Mouse (Mus musculus): ENCODE results near the gene Pde4d. TPM values are rescaled to one million over a fixed set of nuclear protein-coding genes. Genes with fewer than 3 reads are reported as not detected.

The Pde4d gene
- polyA plus RNA-seq, 1 experiment: 33.8 TPM

DNA sequence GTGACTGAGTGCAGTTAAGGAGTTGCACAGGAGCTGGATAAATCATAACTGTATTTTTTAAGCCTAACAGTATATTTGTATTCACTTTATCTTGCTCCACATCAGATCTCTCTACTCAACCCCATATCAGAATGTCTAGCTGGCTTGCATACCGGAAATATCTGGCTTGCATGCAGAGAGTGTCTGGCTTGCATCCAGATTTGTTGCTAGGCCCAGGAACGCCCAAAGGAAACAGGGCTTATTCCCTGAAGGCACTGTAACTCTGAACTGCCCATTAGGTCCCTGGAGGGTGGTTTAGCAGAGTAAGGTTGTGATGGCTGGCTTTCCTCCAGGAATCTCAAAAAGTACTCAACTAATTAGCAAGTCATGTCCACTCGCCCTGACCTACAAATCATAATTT, 464.9 kb downstream of the Pde4d start:
- DNase-seq: no peak
- TF ChIP-seq POLR2A (IDR thresholded peaks at IDR 0.05; ENCODE audit: borderline replicate concordance, insufficient read depth, low read length) (no peak), CTCF (IDR thresholded peaks at IDR 0.05; ENCODE audit: borderline replicate concordance, insufficient read depth, low read depth, low read length) (no peak)
- Histone ChIP-seq H3K27me3 (ENCODE audit: control insufficient read depth, insufficient read depth, low read length) (no peaks in the 10 kb centered on the region), H3K27ac (ENCODE audit: insufficient read depth, low read length) (no peak overlapping the region), H3K4me3 (replicated peaks; ENCODE audit: insufficient read depth, low read depth, low read length) (no peak overlapping the region), H3K4me1 (ENCODE audit: control insufficient read depth, insufficient read depth, low read length) (no peaks in the 10 kb centered on the region; the same call in 1 of the 2 replicates)
- WGBS: 45% methylated on average over 3 of the region's 3 CpGs

DNA sequence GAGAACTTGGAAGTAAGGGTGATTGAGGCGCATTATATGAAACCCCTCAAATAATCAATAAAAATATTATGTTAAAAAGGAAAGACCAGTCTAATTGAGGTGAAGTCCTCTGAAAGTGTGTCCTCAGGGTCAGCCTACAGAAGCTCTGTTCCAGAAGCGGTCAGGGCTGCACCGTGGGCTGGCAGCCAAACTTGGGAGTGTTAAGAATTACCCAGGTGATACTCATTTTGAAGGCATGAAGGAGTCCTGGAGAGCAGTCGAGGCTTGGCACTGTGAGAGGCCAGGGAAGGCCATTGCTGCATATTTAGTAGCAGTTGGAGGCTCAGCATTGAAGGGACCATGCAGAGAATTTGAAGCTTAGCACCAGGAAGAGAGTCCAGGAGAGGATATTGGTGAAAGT, 471.4 kb downstream of the Pde4d start:
- H3K27ac ChIP-seq (ENCODE audit: insufficient read depth, low read length): no peak overlapping the region
- WGBS: 61% methylated on average over 4 of the region's 4 CpGs
- TF ChIP-seq CTCF (IDR thresholded peaks at IDR 0.05; ENCODE audit: borderline replicate concordance, insufficient read depth, low read depth, low read length) (no peak), POLR2A (IDR thresholded peaks at IDR 0.05; ENCODE audit: borderline replicate concordance, insufficient read depth, low read length) (no peak)
- DNase-seq: no peak
- H3K4me3 ChIP-seq (replicated peaks; ENCODE audit: insufficient read depth, low read depth, low read length): no peak overlapping the region
- no peaks in the 10 kb centered on the region for H3K27me3 ChIP-seq (ENCODE audit: control insufficient read depth, insufficient read depth, low read length)
- H3K4me1 ChIP-seq (ENCODE audit: control insufficient read depth, insufficient read depth, low read length): peaks cover 3% of the 10 kb centered on the region; the same call in 1 of the 2 replicates

DNA sequence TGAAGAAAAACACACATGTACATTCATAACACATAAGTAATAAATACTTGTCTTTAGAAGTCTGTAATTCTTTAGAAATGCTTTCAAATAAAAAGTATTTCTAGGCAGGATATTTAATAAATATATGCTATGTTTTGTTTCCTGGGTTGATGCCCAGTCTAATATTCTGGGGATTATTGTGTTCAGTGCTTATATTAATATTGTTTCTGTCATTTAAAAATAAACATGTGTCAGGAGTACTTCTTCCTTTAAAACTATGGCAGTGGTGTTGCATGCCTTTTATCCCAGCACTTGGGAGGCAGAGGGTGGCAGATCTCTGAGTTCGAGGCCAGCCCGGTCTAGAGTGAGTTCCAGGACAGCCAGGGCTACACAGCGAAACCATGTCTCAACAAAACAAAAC, 485.1 kb downstream of the Pde4d start:
- Histone ChIP-seq H3K4me1 (ENCODE audit: control insufficient read depth, insufficient read depth, low read length) (no peaks in the 10 kb centered on the region), H3K27me3 (ENCODE audit: control insufficient read depth, insufficient read depth, low read length) (no peaks in the 10 kb centered on the region), H3K27ac (ENCODE audit: insufficient read depth, low read length) (no peak overlapping the region), H3K4me3 (replicated peaks; ENCODE audit: insufficient read depth, low read depth, low read length) (no peak overlapping the region)
- WGBS: 98% methylated on average over 3 of the region's 3 CpGs
- TF ChIP-seq CTCF (IDR thresholded peaks at IDR 0.05; ENCODE audit: borderline replicate concordance, insufficient read depth, low read depth, low read length) (no peak), POLR2A (IDR thresholded peaks at IDR 0.05; ENCODE audit: borderline replicate concordance, insufficient read depth, low read length) (no peak)
- DNase-seq: no peak

DNA sequence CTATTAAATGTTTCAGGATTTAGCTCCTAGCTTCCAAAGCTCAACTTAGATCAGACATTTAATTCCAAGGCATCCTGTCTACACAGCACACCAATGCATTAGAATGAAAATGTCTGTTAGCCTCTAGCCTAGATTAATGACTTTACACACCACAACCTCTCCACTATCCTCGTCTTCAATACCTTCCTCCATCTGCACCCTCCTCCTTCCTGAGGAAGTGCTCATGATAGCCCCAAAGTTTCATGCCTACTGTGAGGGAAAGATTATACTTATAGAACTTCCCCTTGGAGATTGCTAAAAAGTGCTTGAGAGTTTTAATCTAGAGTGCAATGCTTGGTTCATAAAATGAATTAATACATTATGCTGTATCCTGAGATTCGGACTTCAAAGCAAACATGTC, 487.5 kb downstream of the Pde4d start:
- WGBS: 91% methylated on average over 2 of the region's 2 CpGs
- TF ChIP-seq POLR2A (IDR thresholded peaks at IDR 0.05; ENCODE audit: borderline replicate concordance, insufficient read depth, low read length) (no peak), CTCF (IDR thresholded peaks at IDR 0.05; ENCODE audit: borderline replicate concordance, insufficient read depth, low read depth, low read length) (no peak)
- DNase-seq: no peak
- H3K27ac ChIP-seq (ENCODE audit: insufficient read depth, low read length): no peak overlapping the region
- no peaks in the 10 kb centered on the region for H3K27me3 ChIP-seq (ENCODE audit: control insufficient read depth, insufficient read depth, low read length)
- no peak overlapping the region for H3K4me3 ChIP-seq (replicated peaks; ENCODE audit: insufficient read depth, low read depth, low read length)
- no peaks in the 10 kb centered on the region for H3K4me1 ChIP-seq (ENCODE audit: control insufficient read depth, insufficient read depth, low read length)

DNA sequence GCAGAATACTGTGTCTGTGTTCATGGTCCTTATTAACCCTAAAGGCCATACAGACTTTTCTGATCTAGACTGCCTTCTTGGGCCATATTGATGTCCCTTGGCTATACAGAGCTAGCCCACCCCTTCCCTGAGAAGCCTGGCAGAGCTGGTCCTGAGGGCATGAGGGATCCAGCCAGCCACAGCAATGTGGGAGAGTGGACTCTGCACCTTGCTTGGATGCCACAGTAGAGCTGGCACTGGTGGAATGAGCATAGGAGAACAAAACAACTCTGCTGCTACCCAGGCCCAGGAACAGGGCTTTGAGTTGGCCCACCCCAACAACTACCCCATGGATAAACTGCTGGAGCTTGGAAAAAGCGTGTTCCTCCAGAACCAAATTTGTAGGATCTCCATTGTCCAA, 503.2 kb downstream of the Pde4d start:
- no peaks in the 10 kb centered on the region for H3K4me1 ChIP-seq (ENCODE audit: control insufficient read depth, insufficient read depth, low read length)
- H3K4me3 ChIP-seq (replicated peaks; ENCODE audit: insufficient read depth, low read depth, low read length): no peak overlapping the region
- H3K27ac ChIP-seq (ENCODE audit: insufficient read depth, low read length): no peak overlapping the region
- TF ChIP-seq CTCF (IDR thresholded peaks at IDR 0.05; ENCODE audit: borderline replicate concordance, insufficient read depth, low read depth, low read length) (no peak), POLR2A (IDR thresholded peaks at IDR 0.05; ENCODE audit: borderline replicate concordance, insufficient read depth, low read length) (no peak)
- DNase-seq: no peak
- 82% methylated on average over 1 of the region's 1 CpGs for WGBS
- no peaks in the 10 kb centered on the region for H3K27me3 ChIP-seq (ENCODE audit: control insufficient read depth, insufficient read depth, low read length)

DNA sequence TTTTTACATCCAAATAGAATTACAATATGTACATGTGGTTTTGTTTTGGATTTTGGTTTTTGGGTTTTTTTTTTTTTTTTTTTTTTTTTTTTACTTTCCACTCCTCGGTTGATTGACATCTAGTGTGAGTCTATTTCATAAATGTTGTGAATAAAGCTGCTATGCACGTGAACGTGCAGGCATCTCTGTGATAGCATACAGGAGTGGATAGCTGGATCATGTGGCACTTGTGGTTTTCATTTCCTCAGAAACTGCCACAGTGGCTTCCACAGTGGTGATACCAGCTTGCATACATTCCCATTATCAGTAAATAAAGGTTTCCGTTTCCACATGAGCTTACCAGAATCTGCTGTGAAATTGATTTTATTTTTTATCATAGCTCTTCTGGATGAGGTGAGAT, 506.3 kb downstream of the Pde4d start:
- TF ChIP-seq POLR2A (IDR thresholded peaks at IDR 0.05; ENCODE audit: borderline replicate concordance, insufficient read depth, low read length): no peak
- no peak for TF ChIP-seq CTCF (IDR thresholded peaks at IDR 0.05; ENCODE audit: borderline replicate concordance, insufficient read depth, low read depth, low read length)
- WGBS: 88% methylated on average over 4 of the region's 4 CpGs
- Histone ChIP-seq H3K4me1 (ENCODE audit: control insufficient read depth, insufficient read depth, low read length) (no peaks in the 10 kb centered on the region), H3K27ac (ENCODE audit: insufficient read depth, low read length) (no peak overlapping the region), H3K4me3 (replicated peaks; ENCODE audit: insufficient read depth, low read depth, low read length) (no peak overlapping the region), H3K27me3 (ENCODE audit: control insufficient read depth, insufficient read depth, low read length) (no peaks in the 10 kb centered on the region)
- no peak for DNase-seq

DNA sequence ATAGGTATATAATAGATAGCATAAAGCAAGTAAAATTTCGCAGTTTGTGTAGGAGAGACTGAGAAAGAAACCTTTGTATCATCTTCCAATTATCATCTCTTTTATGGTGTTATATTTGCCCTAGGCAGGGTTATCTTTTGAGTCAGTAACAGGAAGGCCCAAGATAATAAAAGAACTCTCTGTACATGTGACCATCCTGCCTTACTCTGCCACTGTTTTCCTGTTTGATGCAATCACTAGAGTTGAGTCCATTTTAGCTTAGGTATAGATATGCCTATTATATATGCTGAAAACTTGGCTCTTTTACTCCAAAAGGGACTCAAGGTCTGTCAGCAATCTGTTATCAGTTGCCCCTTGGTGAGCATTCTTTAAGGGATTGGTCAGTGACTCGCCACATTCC, 514.3 kb downstream of the Pde4d start:
- 93% methylated on average over 2 of the region's 2 CpGs for WGBS
- TF ChIP-seq CTCF (IDR thresholded peaks at IDR 0.05; ENCODE audit: borderline replicate concordance, insufficient read depth, low read depth, low read length): no peak
- TF ChIP-seq POLR2A (IDR thresholded peaks at IDR 0.05; ENCODE audit: borderline replicate concordance, insufficient read depth, low read length): no peak
- Histone ChIP-seq H3K27me3 (ENCODE audit: control insufficient read depth, insufficient read depth, low read length) (no peaks in the 10 kb centered on the region), H3K4me1 (ENCODE audit: control insufficient read depth, insufficient read depth, low read length) (no peaks in the 10 kb centered on the region), H3K27ac (ENCODE audit: insufficient read depth, low read length) (no peak overlapping the region), H3K4me3 (replicated peaks; ENCODE audit: insufficient read depth, low read depth, low read length) (no peak overlapping the region)
- DNase-seq: no peak

DNA sequence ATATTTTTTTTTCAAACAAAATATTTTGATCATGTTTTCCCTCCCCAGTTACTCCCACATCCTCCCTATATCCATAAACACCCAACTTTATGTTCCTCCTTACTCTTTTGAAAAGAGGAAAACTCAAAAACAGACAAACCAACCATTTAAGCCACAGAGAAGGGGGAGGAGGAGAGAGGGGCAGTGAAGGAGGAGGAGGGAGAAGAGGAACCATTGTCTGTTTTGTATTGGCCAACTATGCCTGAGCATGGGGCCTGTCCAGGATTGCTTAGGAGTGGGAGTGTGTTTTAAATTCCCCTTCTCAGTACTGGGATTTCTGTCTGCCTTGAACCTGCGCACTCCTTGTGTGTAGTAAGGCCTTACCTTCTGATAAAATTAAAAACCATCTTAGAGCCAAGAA, 531.4 kb downstream of the Pde4d start:
- Histone ChIP-seq H3K27me3 (ENCODE audit: control insufficient read depth, insufficient read depth, low read length) (no peaks in the 10 kb centered on the region), H3K4me1 (ENCODE audit: control insufficient read depth, insufficient read depth, low read length) (no peaks in the 10 kb centered on the region), H3K27ac (ENCODE audit: insufficient read depth, low read length) (no peak overlapping the region), H3K4me3 (replicated peaks; ENCODE audit: insufficient read depth, low read depth, low read length) (no peak overlapping the region)
- TF ChIP-seq CTCF (IDR thresholded peaks at IDR 0.05; ENCODE audit: borderline replicate concordance, insufficient read depth, low read depth, low read length): no peak
- TF ChIP-seq POLR2A (IDR thresholded peaks at IDR 0.05; ENCODE audit: borderline replicate concordance, insufficient read depth, low read length): no peak
- DNase-seq: no peak
- 97% methylated on average over 1 of the region's 1 CpGs for WGBS
